Mouse (Mus musculus) hindbrain, embryonic 16.5 days (tissue): ENCODE data around the gene Ldhb. TPM values are rescaled to one million over a fixed set of nuclear protein-coding genes. Genes with fewer than 3 reads are reported as not detected.
"Not testable (repeated sequence)": the region's sequence is repeated elsewhere in the genome, so short reads cannot be mapped to it uniquely, and the experiment has no call there.

ENCODE experiments used
- ATAC-seq: fragments of 200-750 bp; cut with Nextera tagmentation; 2 replicates; pipeline ENCODE4 v1.8.0; 2017; ENCODE audit warnings: moderate TSS enrichment, moderate library complexity
- H3K27ac ChIP-seq: fragments of 300-500 bp; sonication (generic); 2 replicates; pipeline ENCODE4 v1.5.1; 2014; ENCODE audit warnings: low read depth, mild to moderate bottlenecking, control low read depth, low read length, moderate library complexity
- H3K27me3 ChIP-seq: fragments of 300-500 bp; sonication (generic); replicated peaks from 2 replicates; pipeline ENCODE4 v1.6.1; 2014; ENCODE audit warnings: low read length; ENCODE audit not compliant: control insufficient read depth, insufficient read depth
- H3K36me3 ChIP-seq: fragments of 300-500 bp; sonication (generic); 2 replicates; pipeline ENCODE4 v1.6.1; 2014; ENCODE audit warnings: mild to moderate bottlenecking, low read length, moderate library complexity, mixed read lengths; ENCODE audit not compliant: control insufficient read depth, insufficient read depth
- H3K4me1 ChIP-seq: fragments of 300-500 bp; sonication (generic); 2 replicates; pipeline ENCODE4 v1.6.1; 2014; ENCODE audit warnings: low read depth, low read length; ENCODE audit not compliant: control insufficient read depth, insufficient read depth
- H3K4me2 ChIP-seq: fragments of 300-500 bp; sonication (generic); 2 replicates; pipeline ENCODE4 v1.6.1; 2014; ENCODE audit warnings: mild to moderate bottlenecking, low read length, control low read depth, moderate library complexity
- H3K4me3 ChIP-seq: fragments of 300-500 bp; sonication (generic); 2 replicates; pipeline ENCODE4 v1.5.1; 2014; ENCODE audit warnings: mild to moderate bottlenecking, low read length, control low read depth, moderate library complexity
- H3K9ac ChIP-seq: fragments of 300-500 bp; sonication (generic); 2 replicates; pipeline ENCODE4 v1.6.1; 2014; ENCODE audit warnings: low read depth, mild to moderate bottlenecking, control low read depth, low read length, moderate library complexity
- H3K9me3 ChIP-seq: fragments of 300-500 bp; sonication (generic); 2 replicates; pipeline ENCODE4 v1.6.1; 2014; ENCODE audit warnings: mild to moderate bottlenecking, low read length, moderate library complexity; ENCODE audit not compliant: control insufficient read depth
- WGBS: fragments of 180-500 bp; shearing (Covaris S2); extraction: QIAGEN DNeasy Blood & Tissue Kit; methylation state at CpG from one replicate; pipeline ENCODE4 v1.1.7; 2014; 5-methylcytosine and 5-hydroxymethylcytosine counted together
- polyA plus RNA-seq: library from polyadenylated mRNA; unstranded; fragments of >200 nt; fragmentation: Nextera tagmentation; extraction: Ambion mirVana; gene quantifications from 2 replicates; pipeline ENCODE4 v1.2.1, GENCODE M21; 2015

Ldhb gene
- polyA plus RNA-seq, 1 experiment from 2014 or later = 590 TPM

DNA sequence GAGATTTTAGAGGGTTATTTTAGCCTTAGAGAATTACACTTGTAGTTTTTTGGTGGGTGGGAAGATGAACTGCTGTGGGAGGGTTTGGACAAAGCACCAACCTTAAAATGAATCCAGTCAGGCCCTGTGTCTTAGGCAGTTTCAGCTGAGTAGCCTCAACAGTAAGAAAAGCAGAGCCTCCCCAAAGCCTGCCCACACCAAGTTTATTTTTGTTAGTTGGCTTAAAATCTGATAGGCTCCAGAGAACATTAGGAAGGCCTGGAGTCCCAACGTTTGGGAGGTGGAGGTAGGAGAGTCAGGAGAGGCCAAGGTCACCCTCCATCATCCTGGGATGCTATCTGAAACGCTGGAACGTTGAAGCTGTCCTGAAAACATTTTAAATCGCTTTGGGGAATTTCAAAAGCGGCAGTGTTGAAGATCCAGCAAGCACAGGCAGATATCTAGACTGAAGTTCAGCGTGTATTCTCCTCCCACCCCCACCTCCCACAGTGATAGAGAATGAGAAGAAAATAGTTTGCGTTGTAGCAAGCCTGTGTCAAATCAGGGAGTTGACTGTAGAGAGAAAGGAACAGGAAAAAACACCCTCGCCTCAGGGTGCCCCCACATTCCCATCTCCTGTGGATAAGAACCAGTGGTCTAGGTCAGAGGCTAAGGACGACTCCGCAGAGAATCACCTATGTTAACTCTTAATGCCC lies 1.3 kb downstream of the Ldhb start:
- peaks cover 1% of the 10 kb centered on the region; the same call in 1 of the 2 replicates for H3K36me3 ChIP-seq
- peak overlapping the region; percentile 85 for H3K4me2 ChIP-seq
- no peak overlapping the region for H3K27ac ChIP-seq
- H3K9me3 ChIP-seq = no peaks in the 10 kb centered on the region
- H3K4me1 ChIP-seq = peaks cover 19% of the 10 kb centered on the region
- WGBS = 4% methylated on average over 10 of the region's 10 CpGs
- ATAC-seq = no peak
- peaks cover 2% of the 10 kb centered on the region for H3K27me3 ChIP-seq
- H3K9ac ChIP-seq = peak overlapping the region; percentile 77
- H3K4me3 ChIP-seq = peak overlapping the region; percentile 49

DNA sequence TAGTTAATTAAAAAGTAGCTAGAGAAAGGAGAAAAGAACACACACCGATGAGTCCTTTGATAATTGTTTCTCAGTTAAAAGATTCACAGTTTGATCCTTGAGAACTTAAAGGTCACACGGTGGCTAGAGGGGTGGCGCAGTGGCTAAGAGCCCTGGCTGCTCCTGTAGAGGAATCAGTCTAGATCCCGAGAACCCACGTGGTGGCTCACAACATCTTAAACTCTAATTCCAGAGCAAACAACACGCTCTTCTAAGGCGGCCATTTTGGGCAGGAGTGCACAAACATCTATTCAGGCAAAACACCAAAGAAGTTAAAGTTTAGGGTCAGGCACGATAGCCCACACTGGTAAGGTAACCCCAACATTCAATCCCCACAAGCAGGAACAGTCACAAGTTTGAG lies 4.2 kb downstream of the Ldhb start:
- no peak for ATAC-seq
- Histone ChIP-seq H3K4me1 (peaks cover 18% of the 10 kb centered on the region), H3K4me3 (no peak overlapping the region), H3K36me3 (peaks cover 15% of the 10 kb centered on the region), H3K9me3 (no peaks in the 10 kb centered on the region), H3K27ac (no peak overlapping the region), H3K27me3 (no peaks in the 10 kb centered on the region), H3K4me2 (no peak overlapping the region), H3K9ac (no peak overlapping the region)
- WGBS = 73% methylated on average over 8 of the region's 8 CpGs

DNA sequence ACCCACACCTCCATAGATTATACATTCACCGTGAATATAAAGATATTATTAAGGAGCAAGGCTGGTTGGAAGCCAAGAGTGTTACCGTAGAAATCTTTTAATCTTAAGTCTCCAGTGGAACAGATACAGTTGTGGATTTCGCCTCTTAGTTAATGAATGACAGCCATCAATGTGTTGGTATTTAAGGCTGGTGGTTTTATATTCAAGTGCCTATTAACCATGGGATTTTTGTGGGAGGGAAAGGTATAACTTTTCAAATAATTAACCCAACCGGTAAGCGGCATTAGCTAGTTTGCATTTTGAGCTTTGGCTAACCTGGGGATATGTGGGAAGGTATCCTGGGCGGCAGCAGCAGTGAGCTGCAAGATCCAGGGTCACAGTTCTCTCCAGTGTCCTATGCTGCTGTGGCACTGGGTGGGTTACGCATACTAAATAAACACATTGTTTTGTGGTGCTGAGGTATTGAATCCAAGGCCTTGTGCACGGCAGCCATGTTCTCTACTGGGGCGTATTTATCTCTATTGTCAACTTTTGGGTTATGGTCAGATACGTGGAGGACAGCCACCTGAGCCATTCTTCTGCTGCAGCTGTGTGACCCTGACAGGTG lies 5.1 kb downstream of the Ldhb start:
- Histone ChIP-seq H3K27ac (no peak overlapping the region), H3K9me3 (no peaks in the 10 kb centered on the region), H3K4me3 (no peak overlapping the region), H3K4me2 (no peak overlapping the region), H3K36me3 (peaks cover 25% of the 10 kb centered on the region), H3K27me3 (no peaks in the 10 kb centered on the region), H3K9ac (no peak overlapping the region), H3K4me1 (peaks cover 12% of the 10 kb centered on the region)
- 84% methylated on average over 10 of the region's 10 CpGs for WGBS
- ATAC-seq = no peak

DNA sequence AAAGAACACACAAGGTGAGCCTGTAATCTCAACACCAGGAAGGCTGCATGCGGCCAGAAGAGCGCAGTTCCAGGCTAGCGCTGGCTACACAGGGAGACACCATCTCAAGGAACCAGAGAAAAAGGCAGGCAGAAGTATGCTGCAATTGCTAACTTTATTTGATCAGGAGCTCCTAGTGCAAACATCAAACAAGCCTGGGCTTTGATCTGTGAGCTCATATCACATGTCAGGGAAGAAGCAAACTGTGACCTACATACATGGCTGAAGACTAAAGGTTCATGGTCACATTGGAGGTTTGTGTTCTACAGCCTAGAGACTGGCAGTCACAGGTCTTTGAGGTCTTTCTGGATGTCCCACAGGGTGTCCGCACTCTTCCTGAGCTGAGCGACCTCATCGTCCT lies 17.6 kb downstream of the Ldhb start:
- H3K27me3 ChIP-seq, ATAC-seq, H3K4me3 ChIP-seq, H3K9me3 ChIP-seq, H3K9ac ChIP-seq, H3K4me2 ChIP-seq, H3K27ac ChIP-seq, H3K4me1 ChIP-seq: not testable (repeated sequence)
- 94% methylated on average over 6 of the region's 6 CpGs for WGBS
- H3K36me3 ChIP-seq = peaks cover 44% of the 10 kb centered on the region

DNA sequence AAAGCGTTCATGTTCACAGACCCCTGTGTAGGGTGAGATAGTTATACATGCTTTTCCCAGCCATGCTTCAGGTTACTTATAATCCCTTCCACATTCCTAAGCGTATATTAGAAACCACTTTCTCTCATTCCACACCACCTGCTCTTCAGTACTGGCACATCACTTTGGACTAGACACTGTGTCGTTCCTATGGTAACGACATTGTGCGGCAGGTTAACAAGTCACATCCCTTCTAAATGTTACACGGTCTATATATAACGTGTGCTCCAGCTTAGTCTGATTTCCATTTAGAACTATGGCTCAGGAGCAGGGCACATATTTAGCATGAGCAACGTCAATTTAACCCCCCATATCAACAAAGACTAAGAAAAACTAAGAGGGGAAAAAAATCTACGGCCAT lies 20.1 kb downstream of the Ldhb start:
- H3K27ac ChIP-seq = no peak overlapping the region
- H3K27me3 ChIP-seq = no peaks in the 10 kb centered on the region
- no peaks in the 10 kb centered on the region for H3K9me3 ChIP-seq
- no peak overlapping the region for H3K4me2 ChIP-seq
- no peak for ATAC-seq
- 86% methylated on average over 9 of the region's 9 CpGs for WGBS
- no peak overlapping the region for H3K9ac ChIP-seq
- peaks cover 29% of the 10 kb centered on the region for H3K36me3 ChIP-seq
- H3K4me3 ChIP-seq = no peak overlapping the region
- no peaks in the 10 kb centered on the region for H3K4me1 ChIP-seq

DNA sequence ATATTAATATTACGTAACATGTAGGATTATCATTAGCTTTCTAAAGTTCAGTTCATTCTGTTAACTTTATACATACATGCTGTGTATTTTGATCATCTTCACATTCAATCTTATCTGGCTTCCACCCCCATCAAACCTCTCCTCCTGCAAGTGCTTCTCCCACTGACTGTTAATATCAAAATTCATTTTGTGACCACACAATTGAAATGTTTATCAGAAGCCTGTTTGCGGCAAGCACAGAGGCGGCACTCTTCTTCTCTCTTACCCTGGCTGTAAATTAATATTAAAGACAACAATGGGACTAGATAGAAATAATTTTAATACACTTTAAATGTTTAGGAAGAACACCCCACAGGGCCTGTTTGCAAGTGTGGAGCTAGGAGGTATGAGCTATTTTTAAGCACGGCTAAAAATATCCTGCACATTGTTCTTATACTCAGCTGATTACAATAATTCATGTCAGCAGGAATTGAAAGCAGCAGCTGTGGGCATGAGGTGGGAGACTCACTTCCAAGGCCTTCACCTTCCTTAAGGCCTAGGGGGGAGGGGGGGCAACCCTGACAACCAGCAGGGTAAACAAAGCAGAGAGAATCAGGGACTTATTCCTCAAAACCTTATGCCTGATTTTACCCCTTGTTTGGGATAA lies 22.2 kb downstream of the Ldhb start:
- Histone ChIP-seq H3K4me1 (no peaks in the 10 kb centered on the region), H3K27me3 (no peaks in the 10 kb centered on the region), H3K27ac (no peak overlapping the region), H3K36me3 (peaks cover 22% of the 10 kb centered on the region), H3K4me2 (no peak overlapping the region), H3K4me3 (no peak overlapping the region), H3K9ac (no peak overlapping the region), H3K9me3 (no peaks in the 10 kb centered on the region)
- WGBS = 83% methylated on average over 4 of the region's 4 CpGs
- no peak for ATAC-seq

DNA sequence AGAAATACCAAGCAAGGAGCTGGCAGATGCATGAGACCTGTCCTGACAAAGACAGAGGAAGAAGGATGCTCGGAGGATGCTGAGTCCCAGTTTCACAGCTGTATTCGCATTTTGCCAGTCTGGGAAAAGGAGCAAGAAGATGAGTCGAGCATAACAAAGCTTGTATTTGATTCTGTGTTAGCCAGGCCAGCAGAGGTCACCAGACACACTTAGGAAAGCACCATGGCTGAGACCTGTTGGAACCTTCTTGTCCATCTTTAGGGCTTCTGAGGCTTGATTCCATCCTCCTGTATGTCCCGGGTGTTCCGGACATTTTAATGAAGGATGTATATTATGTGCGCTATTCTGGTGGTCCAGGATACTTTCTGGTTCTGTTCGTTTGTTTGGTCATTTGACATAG lies 30.5 kb downstream of the Ldhb start:
- H3K36me3 ChIP-seq = no peaks in the 10 kb centered on the region

DNA sequence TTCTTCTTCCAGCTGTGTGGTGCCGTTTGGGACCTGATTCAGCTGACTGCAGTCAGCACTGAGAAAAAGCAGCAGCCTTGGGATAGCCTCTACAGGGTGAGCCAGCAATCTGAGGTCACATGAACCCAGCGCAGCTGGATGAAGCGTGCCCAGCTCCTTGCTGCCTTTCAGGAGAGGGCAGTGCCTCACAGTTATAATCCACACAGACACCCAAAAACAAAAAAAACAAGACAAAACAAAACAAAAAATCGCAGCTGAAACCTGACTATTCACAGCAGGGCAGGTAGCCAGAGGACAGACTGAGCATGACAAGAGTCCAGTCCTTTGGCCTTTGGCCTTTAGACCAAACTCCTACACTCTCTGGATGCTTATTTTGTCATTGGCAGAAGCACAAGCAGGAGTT lies 35.0 kb downstream of the Ldhb start, which contains the start of gene Gys2:
TSS of gene Gys2 (minus strand) at position 309 of the 403 bp plus-strand sequence.
- no peak within 1 kb of the TSS for H3K9ac ChIP-seq
- WGBS = 69% methylated on average over 4 of the region's 4 CpGs
- no peaks in the 10 kb centered on the region for H3K27me3 ChIP-seq
- H3K4me2 ChIP-seq = no peak within 1 kb of the TSS
- no peak within 1 kb of the TSS for H3K27ac ChIP-seq
- H3K4me1 ChIP-seq = no peaks in the 10 kb centered on the region
- ATAC-seq = no peak
- no peak within 1 kb of the TSS for H3K4me3 ChIP-seq
- no peaks in the 10 kb centered on the region for H3K9me3 ChIP-seq
- H3K36me3 ChIP-seq = no peaks in the 10 kb centered on the region

More for the DNA sequence above, 30.5 kb downstream of the Ldhb start:
- H3K9me3 ChIP-seq = no peaks in the 10 kb centered on the region
- no peaks in the 10 kb centered on the region for H3K4me1 ChIP-seq
- H3K4me3 ChIP-seq = no peak overlapping the region
- H3K27me3 ChIP-seq = no peaks in the 10 kb centered on the region
- 83% methylated on average over 7 of the region's 7 CpGs for WGBS
- no peak for ATAC-seq
- H3K4me2 ChIP-seq = no peak overlapping the region
- no peak overlapping the region for H3K9ac ChIP-seq
- no peak overlapping the region for H3K27ac ChIP-seq

DNA sequence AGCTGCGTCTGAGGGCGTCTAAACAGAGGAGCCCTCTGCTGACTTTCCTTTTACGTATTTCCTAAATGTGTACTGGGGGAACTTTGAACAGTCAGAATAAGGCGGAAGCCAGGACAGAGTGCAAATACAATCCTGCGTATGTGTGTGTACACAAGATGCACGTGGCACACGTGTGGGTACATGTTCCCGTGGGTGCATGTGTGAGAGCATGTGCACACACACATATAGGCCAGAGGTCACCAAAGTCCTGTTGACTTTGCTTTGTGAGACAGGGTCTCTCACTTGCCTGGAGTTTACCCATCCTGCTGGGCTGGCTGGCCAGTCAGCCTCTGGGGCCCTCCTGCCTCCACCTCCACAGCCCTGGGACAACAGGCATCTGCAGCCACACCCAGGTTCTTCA lies 36.6 kb downstream of the Ldhb start:
- 86% methylated on average over 8 of the region's 8 CpGs for WGBS
- Histone ChIP-seq H3K27ac (no peak overlapping the region), H3K36me3 (no peaks in the 10 kb centered on the region)

More for the DNA sequence above, 36.6 kb downstream of the Ldhb start:
- no peak overlapping the region for H3K4me2 ChIP-seq
- no peak for ATAC-seq
- H3K27me3 ChIP-seq = no peaks in the 10 kb centered on the region
- H3K9ac ChIP-seq = no peak overlapping the region
- H3K4me3 ChIP-seq = no peak overlapping the region
- no peaks in the 10 kb centered on the region for H3K4me1 ChIP-seq
- no peaks in the 10 kb centered on the region for H3K9me3 ChIP-seq
